Mouse (Mus musculus) midbrain, embryonic 12.5 days (tissue): ENCODE results near the gene Alg5. TPM values are rescaled to one million over a fixed set of nuclear protein-coding genes. Genes with fewer than 3 reads are reported as not detected.

Experiments
- ATAC-seq: fragments of 200-750 bp; cut with Nextera tagmentation; 2 replicates; pipeline ENCODE4 v1.8.0; 2017; ENCODE audit warnings: low read depth, moderate TSS enrichment, moderate library complexity; ENCODE audit not compliant: low FRiP score
- H3K27ac ChIP-seq: fragments of 300-500 bp; sonication (generic); replicated peaks from 2 replicates; pipeline ENCODE4 v1.5.1; 2016; ENCODE audit warnings: mild to moderate bottlenecking
- H3K27me3 ChIP-seq: fragments of 300-500 bp; sonication (generic); 2 replicates; pipeline ENCODE4 v1.6.1; 2016; ENCODE audit warnings: mild to moderate bottlenecking
- H3K36me3 ChIP-seq: fragments of 300-500 bp; sonication (generic); 2 replicates; pipeline ENCODE4 v1.6.1; 2016
- H3K4me1 ChIP-seq: fragments of 300-500 bp; sonication (generic); 2 replicates; pipeline ENCODE4 v1.6.1; 2016
- H3K4me2 ChIP-seq: fragments of 300-500 bp; sonication (generic); replicated peaks from 2 replicates; pipeline ENCODE4 v1.6.1; 2016; ENCODE audit warnings: mild to moderate bottlenecking, moderate library complexity
- H3K4me3 ChIP-seq: fragments of 300-500 bp; sonication (generic); 2 replicates; pipeline ENCODE4 v1.5.1; 2016; ENCODE audit warnings: mild to moderate bottlenecking
- H3K9ac ChIP-seq: fragments of 300-500 bp; sonication (generic); replicated peaks from 2 replicates; pipeline ENCODE4 v1.6.1; 2016; ENCODE audit warnings: mild to moderate bottlenecking, moderate library complexity
- H3K9me3 ChIP-seq: fragments of 300-500 bp; sonication (generic); 2 replicates; pipeline ENCODE4 v1.6.1; 2016; ENCODE audit warnings: mild to moderate bottlenecking
- WGBS: fragments of 180-500 bp; shearing (Covaris S2); methylation state at CpG from one replicate; pipeline ENCODE4 v1.1.7; 2016; 5-methylcytosine and 5-hydroxymethylcytosine counted together
- polyA plus RNA-seq: library from polyadenylated mRNA; unstranded; fragments of >200 nt; fragmentation: Nextera tagmentation; extraction: Ambion mirVana; gene quantifications from 2 replicates; pipeline ENCODE4 v1.2.1, GENCODE M21; 2016

Gene Alg5
- polyA plus RNA-seq, 1 experiment from 2014 or later, result 46.4 TPM

DNA sequence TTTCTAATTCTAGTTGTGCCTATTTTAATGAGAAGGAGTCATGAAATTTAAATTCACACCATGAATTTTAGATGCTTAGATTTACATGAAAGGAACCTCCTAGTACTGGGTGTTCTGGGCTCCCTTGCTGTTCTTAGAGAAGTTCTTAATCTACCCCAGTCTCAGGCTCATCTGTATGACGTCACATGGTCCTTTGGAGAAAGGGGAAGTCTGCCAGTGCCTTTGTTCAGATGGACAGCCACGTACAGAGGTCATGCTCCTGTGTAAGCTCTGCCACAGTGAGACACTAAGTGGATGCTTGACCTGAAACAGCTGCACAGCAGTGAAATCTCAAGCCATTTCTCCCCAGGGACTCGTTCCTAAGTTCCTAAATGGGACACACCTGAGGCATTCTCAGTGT is 16.4 kb upstream of the Alg5 start:
- 62% methylated on average over 3 of the region's 3 CpGs for WGBS
- Histone ChIP-seq H3K27me3 (no peaks in the 10 kb centered on the region), H3K4me2 (no peak overlapping the region), H3K36me3 (peaks cover 81% of the 10 kb centered on the region), H3K9ac (no peak overlapping the region), H3K9me3 (no peaks in the 10 kb centered on the region), H3K4me3 (no peak overlapping the region), H3K4me1 (no peaks in the 10 kb centered on the region), H3K27ac (no peak overlapping the region)
- ATAC-seq, result no peak

- ATAC-seq, result no peak
- H3K4me2 ChIP-seq, result no peak overlapping the region
- H3K4me3 ChIP-seq, result no peak overlapping the region
- H3K36me3 ChIP-seq, result peaks cover 68% of the 10 kb centered on the region
- WGBS, result 87% methylated on average over 10 of the region's 10 CpGs
- no peak overlapping the region for H3K27ac ChIP-seq
- no peaks in the 10 kb centered on the region for H3K9me3 ChIP-seq
- no peak overlapping the region for H3K9ac ChIP-seq
- no peaks in the 10 kb centered on the region for H3K4me1 ChIP-seq
- H3K27me3 ChIP-seq, result no peaks in the 10 kb centered on the region
Observed at GRCm38 (mm10) chr3:54723741-54724500, 11.4 kb upstream of the Alg5 start.

DNA sequence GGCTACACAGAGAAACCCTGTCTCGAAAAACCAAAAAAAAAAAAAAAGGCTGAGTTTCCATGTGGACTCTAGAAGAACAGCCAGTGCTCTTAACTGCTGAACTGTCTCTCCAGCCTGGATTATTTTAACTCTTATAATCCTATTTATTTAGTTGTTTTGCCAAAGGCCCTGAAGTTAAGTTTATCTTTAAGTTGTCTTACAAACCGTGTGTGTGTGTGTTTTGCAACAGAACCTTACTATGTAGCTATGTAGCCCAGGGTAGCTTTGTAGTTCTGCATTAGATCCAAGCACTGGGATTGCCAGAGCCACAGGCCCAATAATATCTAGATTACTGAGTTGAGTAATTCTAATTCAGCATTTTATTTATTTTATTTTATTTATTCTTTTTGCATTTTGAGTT is 10.0 kb upstream of the Alg5 start:
- Histone ChIP-seq H3K4me3 (no peak overlapping the region), H3K9me3 (no peaks in the 10 kb centered on the region), H3K27me3 (no peaks in the 10 kb centered on the region), H3K36me3 (peaks cover 79% of the 10 kb centered on the region), H3K4me1 (no peaks in the 10 kb centered on the region), H3K27ac (no peak overlapping the region), H3K4me2 (no peak overlapping the region), H3K9ac (no peak overlapping the region)
- 96% methylated on average over 2 of the region's 2 CpGs for WGBS
- no peak for ATAC-seq

DNA sequence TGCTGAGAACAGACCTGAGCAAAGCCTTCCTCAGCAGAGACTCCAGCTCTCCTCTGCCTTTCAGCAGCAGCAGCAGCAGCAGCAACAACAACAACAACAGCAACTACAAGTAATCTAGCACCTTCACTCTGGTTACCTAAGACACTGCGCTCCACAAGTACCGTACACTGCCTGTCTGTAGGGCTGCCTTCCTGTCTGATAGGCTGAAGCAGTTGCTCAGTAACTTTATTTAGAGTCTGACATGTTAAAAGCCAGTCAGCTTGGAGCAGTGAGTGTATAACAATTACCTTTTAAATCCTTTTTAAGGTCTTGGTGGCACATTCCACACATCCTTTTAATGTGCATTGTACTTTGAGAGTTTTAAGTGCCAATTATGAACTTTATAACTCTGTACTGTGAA is 7.8 kb upstream of the Alg5 start:
- H3K9ac ChIP-seq, result no peak overlapping the region
- H3K27me3 ChIP-seq, result no peaks in the 10 kb centered on the region
- H3K27ac ChIP-seq, result no peak overlapping the region
- no peaks in the 10 kb centered on the region for H3K4me1 ChIP-seq
- ATAC-seq, result no peak
- H3K4me2 ChIP-seq, result no peak overlapping the region
- WGBS, result 96% methylated on average over 2 of the region's 2 CpGs
- H3K4me3 ChIP-seq, result no peak overlapping the region
- no peaks in the 10 kb centered on the region for H3K9me3 ChIP-seq
- H3K36me3 ChIP-seq, result peaks cover 76% of the 10 kb centered on the region

- peaks cover 76% of the 10 kb centered on the region for H3K36me3 ChIP-seq
- no peak for ATAC-seq
- 93% methylated on average over 6 of the region's 6 CpGs for WGBS
Observed at GRCm38 (mm10) chr3:54728100-54728499, 7.2 kb upstream of the Alg5 start.

GRCm38 (mm10) chr3:54731626-54732150 is 3.7 kb upstream of the Alg5 start:
- 91% methylated on average over 8 of the region's 8 CpGs for WGBS

More at GRCm38 (mm10) chr3:54728100-54728499, 7.2 kb upstream of the Alg5 start:
- H3K4me1 ChIP-seq, result peaks cover under 1% of the 10 kb centered on the region; the same call in 1 of the 2 replicates
- H3K27me3 ChIP-seq, result no peaks in the 10 kb centered on the region
- H3K4me2 ChIP-seq, result no peak overlapping the region
- H3K9me3 ChIP-seq, result no peaks in the 10 kb centered on the region
- no peak overlapping the region for H3K27ac ChIP-seq
- H3K9ac ChIP-seq, result no peak overlapping the region
- no peak overlapping the region for H3K4me3 ChIP-seq

DNA sequence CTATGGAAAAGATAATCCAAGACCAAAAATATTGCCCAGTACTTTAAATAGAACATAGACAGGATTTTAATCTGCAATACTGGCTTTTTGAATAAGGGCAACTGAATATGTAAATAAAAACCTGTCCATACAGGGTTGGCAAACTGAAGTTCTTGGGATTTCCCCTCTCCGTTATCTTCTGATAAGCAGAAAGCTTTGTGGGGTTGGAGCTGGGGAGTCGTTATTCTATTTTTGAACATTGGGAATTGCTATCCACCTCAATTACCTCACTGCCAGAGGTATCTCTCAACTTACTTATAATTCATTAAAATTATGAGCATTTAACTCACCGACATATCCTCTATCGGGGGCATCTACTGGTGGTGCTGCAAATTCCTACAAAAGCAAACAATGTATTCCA is 3.0 kb upstream of the Alg5 start:
- 91% methylated on average over 4 of the region's 4 CpGs for WGBS
- peaks cover 55% of the 10 kb centered on the region for H3K36me3 ChIP-seq
- no peak overlapping the region for H3K4me3 ChIP-seq
- no peak for ATAC-seq
- no peak overlapping the region for H3K27ac ChIP-seq
- no peaks in the 10 kb centered on the region for H3K27me3 ChIP-seq
- peaks cover 11% of the 10 kb centered on the region for H3K4me1 ChIP-seq
- no peak overlapping the region for H3K4me2 ChIP-seq
- no peaks in the 10 kb centered on the region for H3K9me3 ChIP-seq
- H3K9ac ChIP-seq, result no peak overlapping the region

More at GRCm38 (mm10) chr3:54731626-54732150, 3.7 kb upstream of the Alg5 start:
- H3K36me3 ChIP-seq, result peaks cover 62% of the 10 kb centered on the region
- no peak overlapping the region for H3K9ac ChIP-seq
- H3K9me3 ChIP-seq, result no peaks in the 10 kb centered on the region
- no peak overlapping the region for H3K4me3 ChIP-seq
- H3K4me1 ChIP-seq, result peaks cover 11% of the 10 kb centered on the region
- H3K27ac ChIP-seq, result no peak overlapping the region
- H3K4me2 ChIP-seq, result no peak overlapping the region
- no peaks in the 10 kb centered on the region for H3K27me3 ChIP-seq
- no peak for ATAC-seq

DNA sequence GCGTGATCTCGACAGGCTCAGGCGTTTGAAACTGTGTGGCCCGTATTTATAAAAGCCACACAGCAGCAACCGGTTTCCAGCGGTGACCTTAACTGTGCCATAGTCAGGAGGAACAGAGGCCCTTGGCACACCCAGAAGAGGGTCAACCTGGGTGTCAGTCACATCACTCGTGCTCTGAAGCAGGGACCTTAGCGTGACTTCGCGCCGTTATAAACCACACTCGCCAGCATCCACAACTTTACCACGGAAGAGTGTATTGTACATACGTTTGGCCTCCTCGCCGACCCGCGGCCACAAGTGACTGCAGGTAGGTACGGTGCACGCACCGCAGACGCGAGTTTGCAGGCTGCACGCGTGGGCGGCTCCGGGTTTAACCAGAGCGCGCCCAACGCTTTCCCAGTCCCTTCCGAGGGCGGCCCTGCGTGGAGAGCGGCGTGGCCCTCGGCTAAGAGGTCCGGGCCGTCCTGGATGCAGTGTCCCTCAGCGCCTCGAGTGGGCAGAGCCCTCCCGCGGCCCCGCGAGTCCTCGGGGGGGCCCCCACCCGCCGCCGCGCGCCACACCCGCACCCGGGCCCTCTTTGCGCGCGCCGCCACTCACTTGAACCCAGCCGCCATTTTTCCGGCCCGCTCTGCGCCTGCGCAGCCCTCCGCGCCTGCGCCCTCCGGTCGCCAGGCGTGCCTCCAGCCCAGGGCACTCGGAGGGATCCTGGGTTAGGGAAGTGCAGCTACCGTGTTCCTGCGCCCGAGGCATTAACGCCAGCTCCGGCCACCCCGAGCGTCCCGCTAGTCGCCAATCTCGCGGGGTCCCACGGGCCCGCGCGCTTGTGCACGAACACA is 710 bp upstream of the Alg5 start:
- Histone ChIP-seq H3K27me3 (no peaks in the 10 kb centered on the region), H3K36me3 (peaks cover 45% of the 10 kb centered on the region), H3K4me1 (peaks cover 11% of the 10 kb centered on the region), H3K9me3 (no peaks in the 10 kb centered on the region), H3K4me3 (peak overlapping the region; percentile 91), H3K27ac (peak overlapping the region; percentile 99), H3K9ac (peak overlapping the region; percentile 93), H3K4me2 (peak overlapping the region; percentile 73)
- ATAC-seq, result peak; percentile 96
- WGBS, result under 1% methylated on average over 80 of the region's 84 CpGs

- Histone ChIP-seq H3K4me3 (peak overlapping the region; percentile 91), H3K4me2 (peak overlapping the region; percentile 73), H3K27ac (0 out of 2 replicates have a peak overlapping the region, but pooled peaks have one; percentile 99), H3K27me3 (no peaks in the 10 kb centered on the region), H3K36me3 (peaks cover 42% of the 10 kb centered on the region), H3K4me1 (peaks cover 11% of the 10 kb centered on the region), H3K9ac (peak overlapping the region; percentile 93), H3K9me3 (no peaks in the 10 kb centered on the region)
- WGBS, result 60% methylated on average over 18 of the region's 18 CpGs
- ATAC-seq, result no peak
Observed at GRCm38 (mm10) chr3:54736101-54736927, 975 bp downstream of the Alg5 start.

GRCm38 (mm10) chr3:54737317-54737716 is 2.0 kb downstream of the Alg5 start:
- no peak overlapping the region for H3K9ac ChIP-seq
- H3K36me3 ChIP-seq, result peaks cover 44% of the 10 kb centered on the region
- 94% methylated on average over 8 of the region's 8 CpGs for WGBS
- no peak overlapping the region for H3K27ac ChIP-seq
- H3K9me3 ChIP-seq, result no peaks in the 10 kb centered on the region
- no peaks in the 10 kb centered on the region for H3K27me3 ChIP-seq
- H3K4me2 ChIP-seq, result no peak overlapping the region
- H3K4me3 ChIP-seq, result no peak overlapping the region
- no peak for ATAC-seq
- peaks cover 11% of the 10 kb centered on the region for H3K4me1 ChIP-seq

DNA sequence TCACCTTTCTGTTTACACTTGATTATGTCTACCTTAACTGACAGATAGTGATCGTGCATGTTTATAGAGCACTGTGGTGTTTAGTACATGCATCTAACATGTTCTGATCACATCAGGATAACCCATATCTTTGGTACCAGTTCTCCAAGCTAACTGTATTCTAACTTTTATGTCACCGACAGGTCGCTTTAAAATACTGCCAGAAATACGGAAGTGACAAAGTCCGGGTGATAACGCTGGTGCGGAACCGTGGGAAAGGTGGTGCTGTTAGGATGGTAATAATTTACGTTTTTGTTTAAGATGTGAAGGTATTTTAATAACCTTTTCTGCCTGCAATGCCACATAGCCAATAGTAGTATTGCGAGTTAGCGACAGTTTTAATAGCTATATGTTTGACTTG is 6.6 kb downstream of the Alg5 start:
- WGBS, result 95% methylated on average over 11 of the region's 11 CpGs
- H3K27ac ChIP-seq, result no peak overlapping the region

More for the DNA sequence above, 6.6 kb downstream of the Alg5 start:
- Histone ChIP-seq H3K4me3 (no peak overlapping the region), H3K4me1 (no peaks in the 10 kb centered on the region), H3K9me3 (no peaks in the 10 kb centered on the region), H3K4me2 (no peak overlapping the region), H3K27me3 (no peaks in the 10 kb centered on the region), H3K9ac (no peak overlapping the region), H3K36me3 (peaks cover 79% of the 10 kb centered on the region)
- ATAC-seq, result no peak
